Mouse (Mus musculus) hindbrain, embryonic 12.5 days (tissue): Measurements from ENCODE around the gene Slc25a35. TPM values are rescaled to one million over a fixed set of nuclear protein-coding genes. Genes with fewer than 3 reads are reported as not detected.
"Not testable (repeated sequence)": the region's sequence is repeated elsewhere in the genome, so short reads cannot be mapped to it uniquely, and the experiment has no call there.

Experiments
- ATAC-seq: fragments of 200-750 bp; cut with Nextera tagmentation; 2 replicates; pipeline ENCODE4 v1.8.0; 2017; ENCODE audit warnings: moderate TSS enrichment; ENCODE audit not compliant: low FRiP score
- H3K27ac ChIP-seq: fragments of 300-500 bp; sonication (generic); 2 replicates; pipeline ENCODE4 v1.5.1; 2016; ENCODE audit warnings: mild to moderate bottlenecking
- H3K27me3 ChIP-seq: fragments of 300-500 bp; sonication (generic); 2 replicates; pipeline ENCODE4 v1.6.1; 2016; ENCODE audit warnings: mild to moderate bottlenecking
- H3K36me3 ChIP-seq: fragments of 300-500 bp; sonication (generic); 2 replicates; pipeline ENCODE4 v1.6.1; 2016; ENCODE audit warnings: mild to moderate bottlenecking
- H3K4me1 ChIP-seq: fragments of 300-500 bp; sonication (generic); 2 replicates; pipeline ENCODE4 v1.6.1; 2016
- H3K4me2 ChIP-seq: fragments of 300-500 bp; sonication (generic); replicated peaks from 2 replicates; pipeline ENCODE4 v1.6.1; 2016; ENCODE audit warnings: mild to moderate bottlenecking
- H3K4me3 ChIP-seq: fragments of 300-500 bp; sonication (generic); 2 replicates; pipeline ENCODE4 v1.5.1; 2016; ENCODE audit warnings: mild to moderate bottlenecking
- H3K9ac ChIP-seq: fragments of 300-500 bp; sonication (generic); 2 replicates; pipeline ENCODE4 v1.6.1; 2016; ENCODE audit warnings: mild to moderate bottlenecking, moderate library complexity
- H3K9me3 ChIP-seq: fragments of 300-500 bp; sonication (generic); replicated peaks from 2 replicates; pipeline ENCODE4 v1.6.1; 2016; ENCODE audit warnings: mild to moderate bottlenecking
- WGBS: fragments of 180-500 bp; shearing (Covaris S2); methylation state at CpG from one replicate; pipeline ENCODE4 v1.1.7; 2016; 5-methylcytosine and 5-hydroxymethylcytosine counted together
- polyA plus RNA-seq: library from polyadenylated mRNA; unstranded; fragments of >200 nt; fragmentation: Nextera tagmentation; extraction: Ambion mirVana; gene quantifications from 2 replicates; pipeline ENCODE4 v1.2.1, GENCODE M21; 2016

Slc25a35 gene
- polyA plus RNA-seq, 1 experiment from 2014 or later, result 2.3 TPM

DNA sequence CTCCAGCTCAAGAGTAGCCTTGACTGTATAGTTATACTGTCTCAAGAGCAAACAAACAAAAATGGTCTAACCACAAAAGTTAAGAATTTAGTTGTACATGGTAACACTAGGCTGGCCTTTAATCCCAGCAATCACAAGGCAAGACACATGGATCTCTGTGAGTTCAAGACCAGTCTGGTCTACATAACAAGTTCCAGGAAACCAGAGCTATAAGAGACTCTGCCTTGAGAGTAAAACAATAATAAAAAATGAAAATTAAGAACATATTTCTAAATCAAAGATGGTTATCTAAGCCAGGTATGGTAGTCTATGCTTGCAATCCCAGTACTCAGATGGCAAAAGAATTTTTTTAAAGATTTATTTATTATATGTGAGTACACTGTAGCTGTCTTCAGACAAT is 2.9 kb upstream of the Slc25a35 start:
- ATAC-seq, result no peak
- Histone ChIP-seq H3K4me1 (peaks cover 9% of the 10 kb centered on the region), H3K27ac (no peak overlapping the region), H3K36me3 (no peaks in the 10 kb centered on the region), H3K4me2 (no peak overlapping the region), H3K27me3 (0 out of 2 replicates have a peak, but pooled peaks cover 3% of the 10 kb centered on the region), H3K9ac (no peak overlapping the region), H3K9me3 (no peaks in the 10 kb centered on the region), H3K4me3 (no peak overlapping the region)

DNA sequence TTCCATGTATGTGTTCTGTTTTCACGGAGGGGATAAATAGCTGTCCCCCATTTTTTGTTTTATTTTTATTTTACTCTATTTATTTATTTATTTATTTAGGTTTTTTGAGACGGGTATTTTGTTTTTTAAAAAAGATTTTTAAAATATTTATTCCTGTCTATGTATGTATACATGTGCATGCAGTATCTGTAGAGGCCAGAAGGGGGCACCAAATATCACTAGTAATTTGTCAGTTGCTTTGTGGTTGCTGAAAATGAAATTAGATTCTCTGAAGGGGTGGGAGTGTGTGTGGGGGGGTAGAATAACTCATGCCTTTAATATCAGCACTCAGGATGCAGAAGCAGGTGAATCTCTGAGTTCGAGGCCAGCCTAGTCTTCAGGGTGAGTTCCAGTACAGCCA is 2.1 kb upstream of the Slc25a35 start:
- no peak overlapping the region for H3K9ac ChIP-seq
- no peak overlapping the region for H3K4me3 ChIP-seq
- H3K36me3 ChIP-seq, result no peaks in the 10 kb centered on the region
- H3K4me1 ChIP-seq, result peaks cover 9% of the 10 kb centered on the region
- H3K9me3 ChIP-seq, result no peaks in the 10 kb centered on the region
- H3K27me3 ChIP-seq, result 0 out of 2 replicates have a peak, but pooled peaks cover 3% of the 10 kb centered on the region
- no peak overlapping the region for H3K4me2 ChIP-seq
- no peak for ATAC-seq
- whole genome bisulfite sequencing, result 31% methylated on average over 3 of the region's 3 CpGs
- H3K27ac ChIP-seq, result no peak overlapping the region

DNA sequence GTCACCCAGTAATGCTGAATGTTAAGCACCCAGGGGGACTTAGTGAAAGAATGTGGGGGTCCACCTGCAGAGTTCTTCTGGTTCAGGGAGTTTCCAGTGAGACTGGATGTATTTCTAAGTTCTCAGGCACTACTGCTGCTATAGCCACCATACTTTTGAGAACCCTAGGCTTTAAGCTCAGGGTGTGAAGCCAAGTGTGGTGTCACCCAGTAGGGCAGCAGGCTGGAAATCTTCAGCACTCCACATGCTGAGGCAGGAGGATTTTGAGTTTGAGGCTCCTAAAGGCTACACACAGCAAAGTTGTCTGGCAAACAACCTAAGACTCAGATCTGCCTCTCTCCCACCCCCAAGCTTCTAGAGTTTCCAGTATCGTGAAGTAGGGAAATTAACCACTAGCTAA is 1.4 kb upstream of the Slc25a35 start:
- Histone ChIP-seq H3K4me3 (no peak overlapping the region), H3K27me3 (0 out of 2 replicates have a peak, but pooled peaks cover 3% of the 10 kb centered on the region), H3K4me2 (no peak overlapping the region), H3K36me3 (0 out of 2 replicates have a peak, but pooled peaks cover 2% of the 10 kb centered on the region), H3K9me3 (no peaks in the 10 kb centered on the region), H3K4me1 (peaks cover 9% of the 10 kb centered on the region), H3K9ac (no peak overlapping the region), H3K27ac (no peak overlapping the region)
- WGBS, result 66% methylated on average over 1 of the region's 1 CpGs
- no peak for ATAC-seq

DNA sequence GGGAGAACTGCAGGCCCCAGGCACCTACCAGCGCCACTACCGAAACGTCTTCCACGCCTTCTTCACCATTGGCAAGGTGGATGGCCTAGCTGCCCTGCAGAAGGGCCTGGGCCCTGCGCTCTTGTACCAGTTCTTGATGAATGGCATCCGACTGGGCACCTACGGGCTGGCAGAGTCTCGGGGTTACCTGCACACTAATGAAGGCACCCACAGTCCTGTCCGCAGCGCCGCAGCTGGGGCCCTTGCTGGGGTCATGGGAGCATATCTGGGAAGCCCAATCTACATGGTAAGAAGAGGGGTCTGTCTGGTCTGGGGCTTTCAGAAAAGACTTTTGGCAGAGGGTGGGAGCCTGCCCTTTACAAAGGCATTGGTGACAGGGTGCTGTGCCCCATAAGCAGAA is 821 bp downstream of the Slc25a35 start:
- peak overlapping the region; percentile 57; the same call in 1 of the 2 replicates for H3K4me3 ChIP-seq
- 0 out of 2 replicates have a peak, but pooled peaks cover 3% of the 10 kb centered on the region for H3K27me3 ChIP-seq
- no peaks in the 10 kb centered on the region for H3K9me3 ChIP-seq
- peaks cover 14% of the 10 kb centered on the region for H3K4me1 ChIP-seq
- no peak overlapping the region for H3K27ac ChIP-seq
- H3K9ac ChIP-seq, result no peak overlapping the region
- ATAC-seq, result no peak
- 87% methylated on average over 11 of the region's 11 CpGs for WGBS
- H3K4me2 ChIP-seq, result peak overlapping the region; percentile 84; the same call in 1 of the 2 replicates
- 0 out of 2 replicates have a peak, but pooled peaks cover 2% of the 10 kb centered on the region for H3K36me3 ChIP-seq

DNA sequence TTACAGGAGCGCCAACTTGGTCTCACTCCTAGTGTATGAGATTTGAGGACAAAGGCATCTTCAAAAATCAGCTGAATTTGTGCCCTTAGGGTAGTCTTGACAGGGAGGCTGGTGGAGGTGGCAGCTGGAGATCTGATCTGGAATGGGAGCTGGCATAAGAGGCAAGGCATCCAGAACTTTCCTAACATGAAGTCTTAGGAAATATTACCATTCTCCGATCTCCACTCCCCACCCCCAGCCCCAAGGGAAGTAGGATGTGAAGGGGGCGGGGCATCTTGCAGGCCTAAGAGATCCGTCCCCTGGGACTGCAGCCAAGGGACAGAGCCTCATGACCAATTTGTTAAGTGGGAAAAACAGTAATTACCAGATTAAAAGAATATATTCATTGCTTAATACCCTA is 2.3 kb downstream of the Slc25a35 start:
- 0 out of 2 replicates have a peak, but pooled peaks cover 2% of the 10 kb centered on the region for H3K36me3 ChIP-seq
- H3K4me3 ChIP-seq, result no peak overlapping the region
- H3K9me3 ChIP-seq, result no peaks in the 10 kb centered on the region
- no peak overlapping the region for H3K4me2 ChIP-seq
- H3K4me1 ChIP-seq, result peaks cover 18% of the 10 kb centered on the region
- ATAC-seq, result no peak
- 0 out of 2 replicates have a peak, but pooled peaks cover 7% of the 10 kb centered on the region for H3K27me3 ChIP-seq
- H3K27ac ChIP-seq, result no peak overlapping the region
- 83% methylated on average over 4 of the region's 4 CpGs for WGBS
- no peak overlapping the region for H3K9ac ChIP-seq

DNA sequence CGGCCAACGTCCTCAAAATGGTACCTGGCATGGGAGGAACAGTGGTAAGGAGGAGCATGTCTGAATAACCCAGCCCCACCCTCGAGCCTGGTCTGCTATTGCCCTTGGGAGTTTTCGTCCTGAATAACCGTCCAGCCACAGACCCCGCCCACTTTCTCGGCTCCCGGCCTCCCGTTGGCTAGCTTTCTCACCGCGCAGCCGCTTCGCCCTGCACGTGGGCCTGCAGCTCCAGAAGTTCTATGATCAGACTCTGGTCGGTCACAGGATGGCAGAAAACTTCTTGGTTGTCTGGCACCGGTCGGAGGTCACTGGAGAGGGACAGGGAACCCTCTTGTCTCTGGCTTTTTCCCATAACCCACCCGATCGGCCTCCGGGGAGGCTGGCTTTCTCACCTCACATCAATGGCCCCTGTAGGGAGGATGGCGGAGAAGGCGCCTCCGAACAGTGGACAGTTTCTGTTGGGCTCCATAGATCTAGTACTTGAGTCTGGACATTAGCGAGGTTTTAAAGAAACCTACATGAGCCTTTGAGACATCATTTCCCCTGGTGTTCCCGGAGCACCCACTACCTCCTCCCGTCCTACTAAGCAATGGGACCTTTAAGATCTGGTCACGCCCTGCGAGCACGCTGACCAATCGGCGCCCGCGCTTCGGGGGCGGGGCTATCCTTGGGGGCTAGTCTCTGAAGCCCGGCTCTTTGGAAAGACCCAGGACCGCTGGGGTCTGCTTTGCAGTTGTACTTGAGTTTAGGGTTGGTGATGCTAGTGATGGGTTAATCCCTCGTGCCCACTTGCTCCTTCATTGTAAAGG is 5.5 kb downstream of the Slc25a35 start:
- H3K9me3 ChIP-seq, H3K27ac ChIP-seq, H3K36me3 ChIP-seq: not testable (repeated sequence)
- H3K27me3 ChIP-seq, result 0 out of 2 replicates have a peak, but pooled peaks cover 15% of the 10 kb centered on the region
- H3K4me1 ChIP-seq, result peaks cover 12% of the 10 kb centered on the region
- under 1% methylated on average over 38 of the region's 38 CpGs for WGBS
- ATAC-seq, result peak; percentile 89
- H3K9ac ChIP-seq, result peak overlapping the region; percentile 43
- peak overlapping the region; percentile 66 for H3K4me2 ChIP-seq
- peak overlapping the region; percentile 46 for H3K4me3 ChIP-seq

DNA sequence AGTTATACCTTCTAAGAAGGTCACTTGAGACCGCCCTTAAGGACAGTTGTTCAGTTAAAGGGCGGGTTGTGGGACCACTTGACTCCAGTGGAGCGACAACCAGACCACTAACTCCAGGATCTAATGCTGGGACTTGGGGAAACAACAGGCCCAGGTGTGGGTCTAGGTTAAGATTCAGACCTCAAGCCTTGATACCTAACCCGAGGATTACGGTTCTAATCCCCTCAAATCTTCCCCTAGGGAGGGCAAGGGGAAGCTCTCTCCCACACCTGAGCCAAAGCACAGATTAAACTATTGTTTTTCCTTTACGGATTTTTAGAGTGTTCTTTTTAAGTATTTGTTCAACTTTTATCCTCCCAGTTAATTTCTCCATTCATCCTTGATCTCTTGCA is 6.1 kb downstream of the Slc25a35 start:
- H3K36me3 ChIP-seq, result 0 out of 2 replicates have a peak, but pooled peaks cover 2% of the 10 kb centered on the region
- H3K4me2 ChIP-seq, result peak overlapping the region; percentile 66
- no peaks in the 10 kb centered on the region for H3K9me3 ChIP-seq
- 0 out of 2 replicates have a peak, but pooled peaks cover 12% of the 10 kb centered on the region for H3K27me3 ChIP-seq
- WGBS, result 31% methylated on average over 6 of the region's 6 CpGs
- no peak overlapping the region for H3K27ac ChIP-seq
- 0 out of 2 replicates have a peak, but pooled peaks have one; percentile 4 for ATAC-seq
- H3K4me3 ChIP-seq, result peak overlapping the region; percentile 46
- H3K9ac ChIP-seq, result peak overlapping the region; percentile 43; the same call in 1 of the 2 replicates
- peaks cover 9% of the 10 kb centered on the region for H3K4me1 ChIP-seq

DNA sequence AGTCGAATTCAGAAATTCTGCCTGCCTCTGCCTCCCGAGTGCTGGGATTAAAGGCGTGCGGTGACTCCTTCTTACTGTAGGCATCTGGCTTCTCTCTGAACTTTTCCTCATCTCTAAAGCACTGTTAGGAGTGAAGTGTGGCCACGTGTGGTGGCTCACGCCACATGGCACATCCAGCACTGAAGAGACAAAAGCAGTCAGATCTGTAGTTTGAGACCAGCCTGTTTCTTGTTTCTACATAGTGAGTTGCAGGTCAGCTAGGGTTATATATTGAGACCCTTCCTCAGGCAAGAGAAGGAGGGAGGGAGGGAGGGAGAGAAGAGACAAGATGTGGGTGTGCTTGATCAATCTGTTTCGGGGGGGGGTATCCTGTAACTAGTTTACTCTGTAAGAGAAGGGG is 7.2 kb downstream of the Slc25a35 start, which contains the start of gene Rangrf:
TSS of gene Rangrf (minus strand) at position 101 of the 400 bp plus-strand sequence.
- H3K9me3 ChIP-seq, result no peaks in the 10 kb centered on the region
- H3K4me1 ChIP-seq, result peaks cover 9% of the 10 kb centered on the region
- H3K27me3 ChIP-seq, result 0 out of 2 replicates have a peak, but pooled peaks cover 12% of the 10 kb centered on the region
- 0 out of 2 replicates have a peak, but pooled peaks cover 2% of the 10 kb centered on the region for H3K36me3 ChIP-seq
- H3K4me3 ChIP-seq, result peak within 1 kb of the TSS; percentile 46
- peak within 1 kb of the TSS; percentile 66 for H3K4me2 ChIP-seq
- H3K27ac ChIP-seq, result no peak within 1 kb of the TSS
- WGBS, result 85% methylated on average over 7 of the region's 7 CpGs
- peak within 1 kb of the TSS; percentile 43; the same call in 1 of the 2 replicates for H3K9ac ChIP-seq
- ATAC-seq, result no peak

DNA sequence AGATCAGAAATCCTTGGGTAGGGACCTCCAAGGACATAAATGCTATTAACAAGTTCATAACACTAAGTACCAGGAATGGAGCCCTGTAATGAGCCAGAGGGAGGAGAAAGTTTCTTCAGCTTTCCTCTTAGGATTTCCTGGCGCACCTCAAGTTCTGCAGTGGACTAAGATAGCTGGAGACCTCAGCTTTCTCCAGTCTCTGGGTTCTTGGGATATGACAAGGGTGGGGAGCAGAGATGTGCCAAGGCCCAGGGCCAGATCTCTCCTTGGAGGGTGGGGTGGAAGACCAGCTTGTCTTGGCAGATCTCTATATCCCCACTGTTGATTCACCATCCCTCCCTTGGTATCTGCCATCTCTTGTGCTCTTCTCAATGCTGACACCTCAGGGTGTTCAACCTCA is 7.7 kb downstream of the Slc25a35 start:
- 88% methylated on average over 1 of the region's 1 CpGs for WGBS
- Histone ChIP-seq H3K9ac (no peak overlapping the region), H3K4me2 (no peak overlapping the region), H3K4me1 (peaks cover 9% of the 10 kb centered on the region), H3K27ac (no peak overlapping the region), H3K36me3 (0 out of 2 replicates have a peak, but pooled peaks cover 2% of the 10 kb centered on the region), H3K27me3 (0 out of 2 replicates have a peak, but pooled peaks cover 12% of the 10 kb centered on the region), H3K9me3 (no peaks in the 10 kb centered on the region), H3K4me3 (no peak overlapping the region)
- no peak for ATAC-seq

DNA sequence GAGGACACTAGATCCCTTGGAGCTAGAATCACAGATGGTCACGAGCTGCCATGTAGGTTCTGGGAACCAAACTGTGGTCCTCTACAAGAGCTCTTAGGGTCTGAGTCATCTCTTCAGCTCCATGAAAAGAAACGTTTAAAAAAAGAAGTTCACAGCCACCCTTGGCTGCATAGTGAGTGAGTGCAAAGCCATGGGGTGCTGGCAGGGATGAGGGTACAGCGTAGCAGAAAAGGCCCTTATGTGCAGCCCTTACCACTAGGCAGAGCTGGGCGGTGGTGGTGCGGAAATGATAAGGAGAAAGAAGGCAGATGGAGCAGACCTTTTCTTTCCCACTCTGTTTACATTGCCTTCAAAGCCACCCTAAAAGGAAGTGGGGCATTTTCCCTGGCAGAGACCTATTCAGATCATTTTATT is 11.4 kb downstream of the Slc25a35 start:
- Histone ChIP-seq H3K27me3 (0 out of 2 replicates have a peak, but pooled peaks cover 12% of the 10 kb centered on the region), H3K36me3 (no peaks in the 10 kb centered on the region), H3K4me1 (no peaks in the 10 kb centered on the region), H3K9ac (no peak overlapping the region), H3K9me3 (no peaks in the 10 kb centered on the region), H3K27ac (no peak overlapping the region), H3K4me2 (no peak overlapping the region), H3K4me3 (no peak overlapping the region)
- no peak for ATAC-seq
- 59% methylated on average over 5 of the region's 5 CpGs for WGBS

DNA sequence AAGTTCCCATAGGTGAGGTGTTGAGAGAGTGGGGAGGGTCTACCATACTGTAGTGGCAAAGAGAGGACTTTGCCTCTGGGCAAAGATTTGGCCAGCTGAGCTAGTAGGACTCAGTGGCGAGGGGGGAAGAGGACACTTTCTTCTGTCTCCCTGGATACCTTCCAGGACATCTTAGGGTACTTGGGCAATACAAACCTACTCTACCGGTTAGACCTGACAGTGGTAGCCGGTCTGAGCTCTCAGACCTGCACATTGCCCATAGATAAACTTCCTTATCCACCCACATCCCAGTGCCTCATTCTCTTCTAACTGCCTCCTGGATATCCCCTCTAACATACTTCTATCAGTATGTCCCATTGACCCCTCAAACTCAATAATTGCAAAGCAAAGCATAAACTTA is 13.0 kb downstream of the Slc25a35 start:
- Histone ChIP-seq H3K27ac (no peak overlapping the region), H3K36me3 (no peaks in the 10 kb centered on the region), H3K4me2 (no peak overlapping the region), H3K27me3 (0 out of 2 replicates have a peak, but pooled peaks cover under 1% of the 10 kb centered on the region), H3K4me1 (no peaks in the 10 kb centered on the region), H3K4me3 (no peak overlapping the region), H3K9me3 (no peaks in the 10 kb centered on the region), H3K9ac (no peak overlapping the region)
- no peak for ATAC-seq
- WGBS, result 78% methylated on average over 3 of the region's 3 CpGs

DNA sequence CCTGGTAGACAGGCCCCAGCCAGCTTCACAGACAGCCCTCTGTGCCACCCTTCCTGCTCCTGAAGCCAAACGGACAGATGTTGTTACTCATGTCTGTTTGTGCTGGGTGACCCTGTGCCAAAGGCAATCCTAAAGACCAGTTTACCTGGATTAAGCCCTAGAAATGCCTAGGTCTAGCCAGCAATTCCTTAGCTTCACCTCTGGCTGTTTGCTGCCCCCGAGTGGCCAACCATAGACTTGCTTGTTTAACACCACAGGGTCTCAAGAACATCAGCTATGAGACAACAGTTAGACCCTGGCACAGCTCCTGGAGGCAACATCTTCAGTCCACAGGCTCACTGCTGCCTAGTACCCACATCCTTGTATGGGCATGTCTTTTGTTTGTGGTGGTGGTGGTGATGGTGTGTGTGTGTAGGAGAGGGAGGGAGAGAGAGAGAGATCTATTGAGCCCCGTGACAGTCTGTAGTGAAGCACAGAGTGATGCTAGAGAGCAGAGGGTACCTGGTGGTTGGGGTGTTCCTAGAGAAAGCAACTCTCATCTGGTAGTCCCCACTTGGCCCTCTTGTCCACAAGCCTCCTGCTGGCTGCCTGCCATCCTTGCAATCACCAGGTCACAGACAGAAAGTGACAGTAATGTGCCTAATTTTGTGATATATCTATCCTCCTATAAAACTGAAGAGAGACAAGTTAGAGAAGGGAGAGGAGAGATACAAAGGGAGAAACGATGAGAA is 14.9 kb downstream of the Slc25a35 start:
- no peak overlapping the region for H3K4me3 ChIP-seq
- peaks cover 14% of the 10 kb centered on the region for H3K36me3 ChIP-seq
- H3K9me3 ChIP-seq, result no peaks in the 10 kb centered on the region
- no peak for ATAC-seq
- WGBS, result 22% methylated on average over 4 of the region's 4 CpGs
- H3K9ac ChIP-seq, result no peak overlapping the region
- H3K27ac ChIP-seq, result no peak overlapping the region
- no peak overlapping the region for H3K4me2 ChIP-seq
- no peaks in the 10 kb centered on the region for H3K27me3 ChIP-seq
- H3K4me1 ChIP-seq, result no peaks in the 10 kb centered on the region
